Mouse (Mus musculus): Measurements from ENCODE around the gene Ezh1.
A peak's percentile ranks its signal among the peaks of the same experiment; 100 is the strongest.

The Ezh1 gene

DNA sequence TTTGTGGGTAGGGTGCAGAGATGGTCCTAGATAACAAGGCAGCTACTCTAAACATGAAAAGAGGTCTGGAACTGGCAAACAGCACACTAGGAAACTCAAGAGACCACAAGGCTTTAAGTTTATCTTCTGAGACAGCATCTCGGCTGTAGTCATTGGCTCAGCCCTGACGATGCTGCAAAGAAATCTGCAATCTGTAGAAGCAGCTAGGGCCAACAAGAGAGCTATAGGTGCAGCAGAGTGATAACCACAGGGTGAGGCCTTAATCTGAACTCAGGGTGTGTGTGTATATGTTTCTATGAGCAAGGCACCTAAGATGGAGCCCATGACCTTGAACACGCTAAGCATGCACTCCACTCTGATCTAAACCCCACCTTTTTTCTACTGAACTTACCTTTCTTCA lies 26.7 kb downstream of the Ezh1 start:
- no peak for DNase-seq

DNA sequence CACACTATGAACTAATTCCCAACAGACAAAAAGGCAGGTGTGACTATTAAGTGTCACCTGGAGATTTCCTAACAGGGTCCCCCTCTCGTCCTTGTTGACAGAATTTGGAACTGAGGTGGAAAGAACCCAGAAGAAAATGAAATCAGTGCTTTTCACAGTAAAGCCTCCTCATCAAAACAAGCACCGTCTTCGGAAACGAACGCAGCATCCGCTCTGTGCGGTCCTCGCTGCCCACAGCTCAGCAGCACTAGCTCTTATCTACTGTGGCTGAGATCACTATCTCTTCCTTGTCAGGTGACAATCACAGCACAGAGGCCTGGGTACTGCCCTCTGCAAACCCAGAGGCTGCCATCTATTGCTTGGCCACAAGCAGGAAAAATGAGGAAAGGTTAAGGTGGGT lies 30.1 kb downstream of the Ezh1 start:
- DNase-seq: no peak

DNA sequence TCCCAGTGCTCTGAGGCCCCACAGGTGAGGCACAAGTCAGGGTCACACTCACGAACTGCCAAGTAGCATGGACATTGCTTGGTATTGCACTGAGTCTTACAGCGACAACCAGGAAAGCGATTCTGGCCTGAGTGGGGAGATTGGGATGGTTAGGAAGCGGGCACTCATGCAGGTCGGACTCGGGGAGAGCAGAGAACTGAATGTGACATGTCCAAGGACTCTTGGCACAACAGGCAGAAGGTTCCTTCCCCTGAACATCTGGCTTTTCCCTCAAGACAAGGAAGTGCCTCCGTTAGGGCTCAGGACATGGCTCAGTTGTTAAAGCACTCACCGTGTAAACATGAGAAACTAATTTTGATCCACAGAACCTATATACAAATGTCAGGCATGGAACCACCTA lies 30.7 kb downstream of the Ezh1 start:
- no peak for DNase-seq

DNA sequence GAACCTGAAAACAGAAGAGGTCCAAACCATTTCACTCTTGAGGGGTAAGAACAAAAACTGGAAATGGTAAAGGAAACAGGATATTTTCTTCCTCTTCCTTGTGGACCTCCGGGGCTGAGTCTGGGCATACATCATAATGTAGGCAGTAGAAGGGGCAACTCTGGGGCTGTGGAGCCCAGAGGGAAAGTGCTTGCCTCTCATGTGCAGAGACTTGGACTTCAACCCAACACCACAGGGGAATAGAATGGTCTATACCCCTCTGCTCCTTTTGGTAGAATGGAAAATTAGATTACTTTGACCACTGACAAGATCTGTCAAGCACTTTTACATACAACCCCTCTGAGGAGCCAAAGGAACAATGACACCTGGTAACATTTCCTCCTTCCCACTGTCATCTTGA lies 31.2 kb downstream of the Ezh1 start:
- DNase-seq: no peak

DNA sequence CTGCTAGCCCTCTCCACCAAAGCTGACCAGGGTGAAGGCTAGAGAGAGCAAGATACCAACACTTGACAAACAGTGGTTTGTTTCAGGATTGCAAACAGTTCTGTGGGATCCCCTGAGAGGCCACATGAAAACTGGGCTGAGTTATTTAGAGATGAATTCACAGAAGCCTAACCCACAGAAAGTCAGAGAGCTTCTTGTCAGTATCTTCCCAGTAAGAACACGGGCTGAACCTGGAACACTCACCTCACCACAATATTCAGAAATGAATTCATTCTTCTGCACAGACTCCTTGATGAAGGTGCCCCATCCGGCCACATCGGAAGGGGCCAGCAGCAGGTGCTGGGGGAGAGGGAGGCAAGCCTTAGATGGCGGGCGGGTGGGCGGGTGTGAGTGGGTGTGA lies 31.6 kb downstream of the Ezh1 start:
- DNase-seq: no peak

DNA sequence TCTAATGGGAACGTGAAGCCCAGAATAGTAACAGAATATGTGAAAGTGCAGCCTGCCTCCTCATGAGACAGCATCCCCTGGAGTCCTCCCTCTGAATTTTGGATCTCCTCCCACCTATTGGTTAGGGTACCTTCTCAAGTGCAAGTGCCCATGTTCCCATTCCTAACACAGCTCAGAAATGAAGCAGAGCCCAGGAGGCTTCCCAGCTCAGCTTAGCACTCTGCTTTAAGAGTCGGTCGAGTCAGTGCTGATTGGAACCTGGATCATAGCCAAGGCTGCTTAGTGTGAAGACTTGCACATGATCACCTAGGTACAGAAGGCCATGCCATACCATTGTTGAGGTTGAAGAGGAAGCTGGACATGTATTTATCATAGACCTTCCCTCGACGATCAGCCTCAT lies 32.1 kb downstream of the Ezh1 start:
- DNase-seq: no peak

DNA sequence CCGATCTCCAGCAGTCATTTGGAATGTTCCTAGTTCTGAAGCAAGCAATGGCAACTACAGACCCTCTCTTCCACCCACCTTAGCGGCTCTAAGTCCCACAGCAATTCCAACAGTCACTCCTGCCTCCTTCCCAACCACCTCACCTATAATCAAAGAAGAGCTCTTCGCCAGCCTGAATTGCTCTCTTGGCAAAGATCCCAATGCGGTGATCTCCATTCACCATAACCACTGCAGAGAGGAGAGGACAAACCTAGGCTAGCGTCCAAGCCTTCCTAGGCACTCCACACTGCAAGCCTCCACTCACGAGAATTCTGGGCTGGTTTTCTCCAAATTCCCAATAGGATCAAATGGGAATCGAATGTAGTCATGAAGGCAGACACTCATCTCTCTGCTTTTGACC lies 33.2 kb downstream of the Ezh1 start:
- no peak for DNase-seq

DNA sequence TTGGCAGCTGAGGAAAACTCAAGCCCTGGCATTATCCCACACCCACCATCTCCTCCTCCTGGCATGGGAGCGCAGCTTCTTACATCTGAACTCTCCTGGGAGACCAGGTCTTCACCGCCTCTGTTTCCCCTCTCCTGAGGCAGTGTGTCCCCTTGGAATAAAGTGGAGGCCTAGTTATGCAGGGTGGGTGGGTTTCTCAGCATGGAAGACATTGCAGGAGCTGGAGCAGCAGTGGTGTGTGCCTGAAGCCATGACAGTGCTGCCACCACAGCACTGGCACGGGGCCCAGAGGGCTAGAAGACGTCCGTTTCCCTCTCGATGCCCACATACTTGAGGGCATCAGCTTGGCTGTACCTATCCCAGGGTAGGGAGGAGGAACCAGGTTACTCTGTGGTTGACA lies 33.6 kb downstream of the Ezh1 start:
- no peak for DNase-seq

DNA sequence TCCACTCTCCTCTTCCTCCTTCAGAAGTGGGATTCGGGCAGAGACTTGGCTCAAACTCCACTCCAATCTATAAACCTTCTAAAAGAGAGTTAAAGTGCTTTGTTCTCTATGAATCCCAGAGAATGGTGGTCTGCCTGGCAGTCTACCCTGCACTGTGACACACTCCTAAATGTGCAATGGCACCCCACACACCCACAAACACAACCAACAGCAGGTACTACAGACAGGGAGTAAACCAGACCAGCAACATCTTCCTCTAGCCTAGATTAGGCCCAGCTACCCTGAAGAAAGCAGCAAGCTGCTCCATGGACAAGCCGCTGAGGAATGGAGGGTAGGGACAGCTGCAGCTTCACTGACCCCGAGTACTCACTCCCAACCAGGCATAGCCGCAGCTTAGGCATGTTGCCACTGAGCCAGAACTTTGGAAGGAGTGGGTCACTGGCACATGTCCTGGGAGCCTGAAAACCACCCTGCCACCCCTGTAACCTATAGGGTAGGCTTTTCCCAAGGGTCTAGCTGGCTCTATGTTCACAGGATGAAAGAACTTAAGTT lies 34.3 kb downstream of the Ezh1 start:
- DNase-seq: no peak

DNA sequence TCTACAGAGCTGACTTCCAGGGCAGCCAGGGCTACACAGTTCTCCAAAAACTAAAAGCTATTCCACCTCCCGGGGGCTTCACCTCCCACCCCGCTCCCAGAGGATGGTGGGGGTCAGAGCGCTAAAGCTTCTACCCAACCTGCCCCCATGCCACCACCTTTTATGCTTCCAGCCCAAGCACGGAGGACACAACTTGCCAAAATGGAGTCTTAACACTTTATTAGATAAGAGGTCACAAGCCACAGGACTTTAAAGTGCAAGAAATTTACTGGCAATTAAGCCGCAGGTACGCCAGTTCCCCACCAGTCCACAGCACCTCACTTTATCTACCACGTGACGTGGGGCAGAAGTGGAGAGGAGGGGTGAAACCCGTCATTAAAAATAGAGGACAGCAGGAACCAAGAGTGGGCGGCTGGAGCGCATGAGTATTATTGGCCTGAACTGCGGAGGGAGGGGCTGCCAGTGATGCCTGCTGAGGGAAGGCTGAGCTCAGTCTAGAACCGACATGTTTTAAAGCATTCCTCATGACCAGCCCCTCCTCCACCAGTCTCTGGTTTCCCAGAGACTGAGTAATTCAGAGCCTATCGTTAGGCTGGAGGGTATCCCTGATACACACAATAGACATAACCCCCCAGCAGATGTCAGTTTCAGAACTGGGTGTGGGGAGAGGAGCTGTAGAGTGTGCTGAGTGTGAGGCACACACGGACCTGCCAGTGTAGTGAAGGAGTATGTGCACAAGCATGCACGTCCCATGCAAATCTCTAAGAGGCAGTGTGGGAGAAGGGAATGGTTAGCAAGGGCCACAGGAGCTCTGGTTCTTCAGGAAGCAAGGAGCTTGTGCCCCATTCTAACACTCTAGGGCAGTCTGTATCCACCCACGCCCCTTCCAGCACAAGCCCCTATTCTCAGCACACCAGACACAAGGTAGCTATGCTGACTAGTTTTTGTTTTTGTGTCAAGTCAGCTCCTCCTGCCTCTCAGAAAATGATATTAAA lies 35.1 kb downstream of the Ezh1 start:
- no peak for DNase-seq

DNA sequence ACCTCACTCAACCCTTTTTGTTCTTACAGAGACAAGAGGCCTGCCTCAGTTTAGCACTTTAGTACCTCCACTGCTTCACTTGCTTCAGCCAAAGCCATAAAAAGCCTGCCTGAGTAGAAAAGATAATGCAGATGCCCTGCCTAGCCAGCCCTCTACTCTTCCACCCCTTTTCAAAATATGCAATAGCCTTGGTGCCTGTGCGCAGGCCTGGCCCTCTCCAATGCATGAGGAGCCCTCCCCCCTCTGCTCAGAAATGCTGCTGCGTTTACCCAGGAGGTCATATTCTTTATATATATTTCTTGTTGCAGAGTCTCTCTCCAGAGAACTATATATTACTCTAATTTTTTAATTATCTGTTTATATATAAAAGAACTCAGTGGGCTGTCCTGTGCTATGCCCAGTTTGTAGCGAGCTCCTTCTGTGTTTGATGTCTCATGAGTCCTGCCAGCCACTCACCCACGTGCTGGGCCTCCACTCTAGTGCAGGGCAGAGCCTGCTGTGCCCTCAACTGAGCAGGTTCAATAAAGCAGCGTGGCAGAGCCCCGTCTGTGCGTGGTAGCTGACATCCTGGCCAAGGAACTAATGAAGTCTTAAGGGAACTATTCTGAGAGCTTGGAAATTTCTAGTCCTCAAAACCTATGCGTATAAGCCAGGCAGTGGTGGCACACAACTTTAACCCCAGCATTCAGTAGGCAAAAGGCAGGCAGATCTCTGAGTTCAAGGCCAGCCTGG lies 35.9 kb downstream of the Ezh1 start:
- DNase-seq: no peak

DNA sequence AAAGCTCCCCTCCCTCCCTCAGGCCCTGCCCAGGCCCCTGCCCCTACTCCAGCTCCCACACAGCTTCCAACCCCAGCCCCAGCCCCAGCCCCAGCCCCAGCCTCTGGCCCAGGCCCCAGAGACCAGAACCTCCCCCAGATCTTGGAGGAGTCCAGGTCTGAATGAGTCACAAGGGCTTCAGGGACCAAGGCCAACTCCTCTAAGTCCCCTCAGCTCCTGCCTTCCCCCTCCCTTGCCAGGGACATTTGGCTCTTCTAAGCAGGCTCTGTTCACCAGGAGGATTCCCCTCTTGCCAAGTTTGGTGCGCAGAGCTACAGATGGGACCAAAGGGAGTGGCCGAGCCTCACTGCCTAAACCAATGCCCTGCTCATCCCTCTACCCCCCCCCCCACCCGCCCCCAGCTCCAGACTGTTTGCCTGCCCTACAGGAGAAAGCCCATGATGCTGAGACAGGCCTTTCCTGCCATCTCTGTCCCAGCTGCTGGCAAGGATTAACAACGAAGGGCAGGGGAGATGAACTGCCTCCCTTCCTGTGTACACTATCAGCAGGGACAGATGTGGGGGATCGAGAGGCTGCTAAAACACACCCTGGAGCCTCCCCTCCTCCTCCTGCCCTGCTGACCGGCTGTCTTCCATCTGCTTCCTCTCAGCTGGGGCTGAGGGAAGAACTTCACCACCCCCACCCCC lies 36.6 kb downstream of the Ezh1 start:
- peak; percentile 88 for DNase-seq

DNA sequence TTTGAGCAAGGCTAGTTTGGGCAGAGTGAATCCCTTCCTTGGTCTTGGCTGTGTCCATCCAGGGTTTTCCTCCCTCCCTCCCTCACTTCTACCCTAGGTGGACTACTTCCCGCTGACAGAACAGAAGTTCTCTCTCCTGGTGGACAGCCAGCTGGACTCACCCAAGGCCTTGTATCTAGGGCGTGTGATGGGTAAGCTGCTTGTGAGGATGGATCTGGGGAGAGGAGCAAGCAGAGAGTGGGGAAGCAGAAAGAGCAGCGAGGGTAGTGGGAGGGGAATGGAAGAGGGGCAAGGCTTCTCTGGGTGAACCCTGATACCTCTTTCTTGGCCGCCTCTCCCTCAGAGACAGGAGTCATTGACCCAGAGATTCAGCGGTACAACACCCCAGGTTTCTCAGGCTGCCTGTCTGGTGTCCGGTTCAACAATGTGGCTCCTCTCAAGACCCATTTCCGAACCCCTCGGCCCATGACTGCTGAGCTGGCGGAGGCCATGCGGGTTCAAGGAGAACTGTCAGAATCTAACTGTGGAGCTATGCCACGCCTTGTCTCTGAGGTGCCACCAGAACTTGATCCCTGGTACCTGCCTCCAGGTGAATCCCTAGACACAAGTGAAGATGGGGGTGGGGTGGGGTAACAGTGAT lies 38.0 kb downstream of the Ezh1 start:
- no peak for DNase-seq

DNA sequence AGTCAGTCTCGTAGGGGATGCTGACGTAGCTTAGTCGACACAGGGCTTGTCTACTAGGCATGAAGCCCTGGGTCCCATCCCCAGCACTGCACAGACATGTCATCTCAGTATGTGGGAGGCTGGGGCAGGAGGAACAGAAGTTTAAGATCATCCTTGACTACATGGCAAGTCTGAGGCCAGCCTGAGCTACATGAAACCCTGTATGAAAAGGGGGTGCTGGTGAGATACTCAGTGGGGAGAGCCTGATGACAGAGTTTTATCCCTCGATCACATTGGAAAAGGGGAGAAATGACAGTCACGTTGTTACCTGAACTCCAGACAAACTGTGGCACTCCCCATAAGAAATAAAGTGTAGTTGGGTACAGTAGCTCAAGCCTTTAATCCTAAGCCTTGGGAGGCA lies 38.7 kb downstream of the Ezh1 start:
- DNase-seq: no peak

DNA sequence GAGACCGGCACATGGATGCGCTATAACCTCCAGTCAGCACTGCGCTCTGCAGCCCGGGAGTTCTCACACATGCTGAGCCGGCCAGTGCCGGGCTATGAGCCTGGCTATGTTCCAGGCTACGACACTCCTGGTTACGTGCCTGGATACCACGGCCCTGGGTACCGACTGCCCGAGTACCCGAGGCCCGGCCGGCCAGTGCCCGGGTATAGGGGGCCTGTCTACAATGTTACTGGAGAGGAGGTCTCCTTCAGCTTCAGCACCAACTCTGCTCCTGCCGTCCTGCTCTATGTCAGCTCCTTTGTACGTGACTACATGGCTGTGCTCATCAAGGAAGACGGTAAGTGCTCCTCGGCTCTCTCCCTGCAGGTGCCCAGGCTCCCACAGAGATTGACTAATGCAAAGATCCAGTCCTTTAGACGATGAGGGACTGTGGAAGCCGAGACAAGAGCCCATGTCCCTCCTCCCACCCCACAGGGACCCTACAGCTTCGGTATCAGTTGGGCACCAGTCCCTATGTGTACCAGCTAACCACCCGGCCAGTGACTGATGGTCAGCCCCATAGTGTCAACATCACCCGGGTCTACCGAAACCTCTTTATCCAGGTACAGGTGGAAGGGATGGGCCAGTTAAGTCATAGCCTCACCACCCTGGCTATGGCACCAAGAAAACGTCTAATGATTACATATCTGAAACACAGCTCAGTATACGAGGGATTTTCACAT lies 39.6 kb downstream of the Ezh1 start:
- peak; percentile 3 for DNase-seq

DNA sequence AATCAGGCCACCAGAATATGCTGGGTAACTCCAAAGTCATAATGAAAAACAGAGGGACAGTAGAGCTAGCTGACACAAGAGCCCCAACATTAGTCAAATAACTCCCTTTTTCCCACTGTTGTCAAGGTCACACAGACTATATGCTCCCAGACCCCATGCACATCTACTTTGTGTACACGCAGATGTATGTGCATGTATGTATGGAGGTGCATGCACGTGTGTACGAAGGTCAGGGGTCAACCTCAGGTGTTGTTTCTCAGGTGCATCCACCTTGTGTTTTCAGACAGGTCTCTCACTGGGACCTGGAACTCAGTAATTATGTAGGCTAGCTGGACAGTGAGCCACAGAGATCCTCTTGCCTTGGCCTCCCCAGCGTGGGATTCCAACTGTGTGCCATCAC lies 40.8 kb downstream of the Ezh1 start:
- DNase-seq: no peak

DNA sequence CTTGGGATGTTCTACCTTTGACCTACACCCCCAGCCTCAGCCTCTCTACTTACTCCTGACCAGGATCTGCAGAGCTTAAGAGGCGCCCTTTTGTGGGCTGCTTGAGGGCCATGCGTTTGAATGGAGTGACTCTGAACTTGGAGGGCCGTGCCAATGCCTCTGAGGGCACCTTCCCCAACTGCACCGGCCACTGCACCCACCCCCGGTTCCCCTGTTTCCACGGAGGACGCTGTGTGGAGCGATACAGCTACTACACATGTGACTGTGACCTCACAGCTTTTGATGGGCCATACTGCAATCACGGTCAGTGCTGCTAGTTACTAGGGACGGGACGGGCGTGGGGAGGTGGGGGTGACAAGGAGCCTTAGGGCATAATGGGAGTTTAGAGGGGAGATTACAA lies 41.3 kb downstream of the Ezh1 start:
- DNase-seq: no peak

DNA sequence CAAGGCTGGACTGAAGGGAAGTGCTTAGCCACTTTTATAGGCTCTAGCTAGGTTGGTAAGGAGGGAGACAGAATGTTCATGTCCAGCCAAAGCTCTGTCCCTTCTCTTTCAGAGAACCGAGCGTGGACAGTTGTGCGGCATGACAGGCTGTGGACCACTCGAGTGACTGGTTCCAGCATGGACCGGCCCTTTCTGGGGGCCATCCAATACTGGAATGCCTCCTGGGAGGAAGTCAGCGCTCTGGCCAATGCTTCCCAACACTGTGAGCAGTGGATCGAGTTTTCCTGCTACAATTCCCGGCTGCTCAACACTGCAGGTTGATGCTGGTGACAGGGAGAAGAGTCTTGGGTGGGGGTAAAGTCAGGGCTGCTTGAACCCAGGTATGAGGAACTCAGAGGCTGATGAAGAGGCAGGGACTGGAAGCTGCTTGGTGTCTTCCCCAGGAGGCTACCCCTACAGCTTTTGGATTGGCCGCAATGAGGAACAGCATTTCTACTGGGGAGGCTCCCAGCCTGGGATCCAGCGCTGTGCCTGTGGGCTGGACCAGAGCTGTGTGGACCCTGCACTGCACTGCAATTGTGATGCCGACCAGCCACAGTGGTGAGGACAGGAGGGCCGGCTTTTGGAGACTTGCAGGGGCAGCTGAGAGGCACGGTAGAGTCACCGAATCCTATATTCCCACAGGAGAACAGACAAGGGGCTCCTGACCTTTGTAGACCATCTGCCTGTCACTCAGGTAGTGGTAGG lies 43.3 kb downstream of the Ezh1 start:
- no peak for DNase-seq

DNA sequence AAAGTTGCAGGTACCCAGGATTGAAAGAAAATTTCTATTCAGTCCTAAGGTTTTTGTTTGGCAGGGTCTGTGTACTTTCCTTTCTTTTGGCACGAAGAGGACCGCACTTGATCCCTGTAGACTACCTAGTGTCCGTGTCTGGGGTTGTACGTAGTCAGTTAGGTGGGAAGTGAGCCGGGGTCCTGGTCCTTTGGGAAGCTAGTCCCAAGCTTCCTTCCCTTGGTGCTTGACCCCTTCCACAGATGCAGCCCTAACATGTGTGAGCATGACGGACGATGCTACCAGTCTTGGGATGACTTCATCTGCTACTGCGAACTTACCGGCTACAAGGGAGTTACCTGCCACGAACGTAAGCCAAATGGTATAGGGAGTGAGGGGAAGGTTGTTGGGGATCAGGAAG lies 44.3 kb downstream of the Ezh1 start:
- no peak for DNase-seq

DNA sequence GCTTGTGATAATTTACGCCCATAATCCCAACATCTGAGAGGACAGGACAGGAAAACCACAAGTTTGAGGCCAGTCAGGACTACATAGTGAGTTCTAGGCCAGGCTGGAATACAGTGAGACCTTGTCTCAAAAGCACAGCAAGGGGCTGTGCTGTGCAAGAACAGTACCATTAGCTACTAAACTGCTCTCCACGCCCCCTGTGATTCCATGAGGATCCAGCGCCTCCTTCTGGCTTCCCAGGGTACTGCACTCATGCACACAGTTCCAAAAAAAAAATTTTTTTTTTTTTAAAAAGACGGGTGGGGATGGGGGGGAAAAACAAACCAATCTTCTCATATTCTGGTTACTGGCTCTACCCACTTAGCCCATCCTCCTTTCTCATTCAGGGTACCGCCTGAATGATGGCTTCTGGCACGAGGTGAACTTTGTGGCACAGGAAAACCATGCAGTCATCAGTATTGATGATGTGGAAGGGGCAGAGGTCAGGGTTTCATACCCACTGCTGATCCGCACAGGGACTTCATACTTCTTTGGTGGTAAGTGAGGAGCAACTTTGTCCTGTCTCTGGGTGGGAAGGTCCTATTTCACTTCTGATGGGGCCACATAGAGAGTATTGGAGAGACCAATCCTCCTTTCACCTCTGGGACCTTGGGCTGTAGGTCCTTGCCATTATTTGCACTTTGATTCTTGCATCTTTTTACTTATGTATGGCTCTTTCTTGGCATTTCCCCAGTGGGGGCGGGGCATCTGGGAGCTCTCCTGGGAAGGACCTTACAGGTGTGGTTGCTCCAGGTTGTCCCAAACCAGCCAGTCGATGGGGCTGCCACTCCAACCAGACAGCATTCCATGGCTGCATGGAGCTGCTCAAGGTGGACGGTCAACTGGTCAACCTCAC lies 45.2 kb downstream of the Ezh1 start:
- DNase-seq: peak; percentile 89
